Mouse (Mus musculus): ENCODE measurements at regions not wholly inside any gene's neighbourhood (a gene's known extent, or its start where the extent isn't known, plus 50 kb on each side); places are given as distances from the start of the nearest gene placed in this dataset.

GRCm38 (mm10) chr9:92661938-92662337 is 119.9 kb downstream of the Plod2 start:
- H3K4me2 ChIP-seq (ENCODE audit: low read depth, low read length), result no peak overlapping the region
- H3K9ac ChIP-seq (replicated peaks; ENCODE audit: low read length), result no peak overlapping the region
- H3K9me3 ChIP-seq (replicated peaks; ENCODE audit: control insufficient read depth, low read length), result no peaks in the 10 kb centered on the region
- H3K27me3 ChIP-seq (ENCODE audit: control insufficient read depth, insufficient read depth, low read length), result no peaks in the 10 kb centered on the region
- no peaks in the 10 kb centered on the region for H3K36me3 ChIP-seq (replicated peaks; ENCODE audit: control insufficient read depth, insufficient read depth, low read depth, low read length)
- WGBS, result 76% methylated on average over 2 of the region's 2 CpGs
- no peak overlapping the region for H3K27ac ChIP-seq (replicated peaks; ENCODE audit: low read depth, low read length)
- DNase-seq (ENCODE audit: low spot score) (no peak), ATAC-seq (replicated peaks; ENCODE audit: insufficient number of reproducible peaks, low FRiP score, low TSS enrichment, low read depth) (no peak)
- no peak overlapping the region for H3K4me3 ChIP-seq (ENCODE audit: low read depth, low read length)
- no peaks in the 10 kb centered on the region for H3K4me1 ChIP-seq (ENCODE audit: control insufficient read depth, insufficient read depth, low read length)

GRCm38 (mm10) chr9:92667361-92667881 is 125.4 kb downstream of the Plod2 start:
- Histone ChIP-seq H3K4me3 (ENCODE audit: low read depth, low read length) (no peak overlapping the region), H3K27me3 (ENCODE audit: control insufficient read depth, insufficient read depth, low read length) (no peaks in the 10 kb centered on the region), H3K4me1 (ENCODE audit: control insufficient read depth, insufficient read depth, low read length) (no peaks in the 10 kb centered on the region), H3K4me2 (ENCODE audit: low read depth, low read length) (no peak overlapping the region), H3K9ac (replicated peaks; ENCODE audit: low read length) (no peak overlapping the region), H3K27ac (replicated peaks; ENCODE audit: low read depth, low read length) (no peak overlapping the region), H3K36me3 (replicated peaks; ENCODE audit: control insufficient read depth, insufficient read depth, low read depth, low read length) (no peaks in the 10 kb centered on the region), H3K9me3 (replicated peaks; ENCODE audit: control insufficient read depth, low read length) (no peaks in the 10 kb centered on the region)
- ATAC-seq (replicated peaks; ENCODE audit: insufficient number of reproducible peaks, low FRiP score, low TSS enrichment, low read depth), result no peak
- DNase-seq (ENCODE audit: low spot score), result no peak
- 63% methylated on average over 1 of the region's 1 CpGs for WGBS

GRCm38 (mm10) chr9:92671966-92672365 is 129.9 kb downstream of the Plod2 start:
- Histone ChIP-seq H3K4me3 (ENCODE audit: low read depth, low read length) (no peak overlapping the region), H3K27me3 (ENCODE audit: control insufficient read depth, insufficient read depth, low read length) (no peaks in the 10 kb centered on the region), H3K9ac (replicated peaks; ENCODE audit: low read length) (no peak overlapping the region), H3K36me3 (replicated peaks; ENCODE audit: control insufficient read depth, insufficient read depth, low read depth, low read length) (no peaks in the 10 kb centered on the region), H3K4me2 (ENCODE audit: low read depth, low read length) (no peak overlapping the region), H3K4me1 (ENCODE audit: control insufficient read depth, insufficient read depth, low read length) (no peaks in the 10 kb centered on the region), H3K27ac (replicated peaks; ENCODE audit: low read depth, low read length) (no peak overlapping the region), H3K9me3 (replicated peaks; ENCODE audit: control insufficient read depth, low read length) (no peaks in the 10 kb centered on the region)
- no peak for DNase-seq (ENCODE audit: low spot score)
- ATAC-seq (replicated peaks; ENCODE audit: insufficient number of reproducible peaks, low FRiP score, low TSS enrichment, low read depth), result no peak
- 84% methylated on average over 3 of the region's 3 CpGs for WGBS

- Histone ChIP-seq H3K4me1 (ENCODE audit: control insufficient read depth, insufficient read depth, low read length) (no peaks in the 10 kb centered on the region), H3K4me2 (ENCODE audit: low read depth, low read length) (no peak overlapping the region), H3K27me3 (ENCODE audit: control insufficient read depth, insufficient read depth, low read length) (no peaks in the 10 kb centered on the region), H3K36me3 (replicated peaks; ENCODE audit: control insufficient read depth, insufficient read depth, low read depth, low read length) (no peaks in the 10 kb centered on the region), H3K9ac (replicated peaks; ENCODE audit: low read length) (no peak overlapping the region), H3K27ac (replicated peaks; ENCODE audit: low read depth, low read length) (no peak overlapping the region), H3K9me3 (replicated peaks; ENCODE audit: control insufficient read depth, low read length) (no peaks in the 10 kb centered on the region), H3K4me3 (ENCODE audit: low read depth, low read length) (no peak overlapping the region)
- ATAC-seq (replicated peaks; ENCODE audit: insufficient number of reproducible peaks, low FRiP score, low TSS enrichment, low read depth) (no peak), DNase-seq (ENCODE audit: low spot score) (no peak)
- WGBS, result 78% methylated on average over 6 of the region's 6 CpGs
Observed at GRCm38 (mm10) chr9:92694361-92695016, 152.5 kb downstream of the Plod2 start.

- H3K36me3 ChIP-seq (replicated peaks; ENCODE audit: control insufficient read depth, insufficient read depth, low read depth, low read length), result no peaks in the 10 kb centered on the region
- no peak for ATAC-seq (replicated peaks; ENCODE audit: insufficient number of reproducible peaks, low FRiP score, low TSS enrichment, low read depth)
- no peaks in the 10 kb centered on the region for H3K9me3 ChIP-seq (replicated peaks; ENCODE audit: control insufficient read depth, low read length)
- H3K4me3 ChIP-seq (ENCODE audit: low read depth, low read length), result no peak overlapping the region
- WGBS, result 72% methylated on average over 3 of the region's 3 CpGs
- H3K9ac ChIP-seq (replicated peaks; ENCODE audit: low read length), result no peak overlapping the region
- H3K4me2 ChIP-seq (ENCODE audit: low read depth, low read length), result no peak overlapping the region
- DNase-seq (ENCODE audit: low spot score), result no peak
- H3K27ac ChIP-seq (replicated peaks; ENCODE audit: low read depth, low read length), result no peak overlapping the region
- no peaks in the 10 kb centered on the region for H3K27me3 ChIP-seq (ENCODE audit: control insufficient read depth, insufficient read depth, low read length)
- no peaks in the 10 kb centered on the region for H3K4me1 ChIP-seq (ENCODE audit: control insufficient read depth, insufficient read depth, low read length)
Observed at GRCm38 (mm10) chr9:92697971-92698370, 155.9 kb downstream of the Plod2 start.

- H3K27me3 ChIP-seq (ENCODE audit: control insufficient read depth, insufficient read depth, low read length), result no peaks in the 10 kb centered on the region
Observed at GRCm38 (mm10) chr9:92704752-92705151, 162.7 kb downstream of the Plod2 start.

GRCm38 (mm10) chr9:92707011-92707410 is 165.0 kb downstream of the Plod2 start:
- H3K4me2 ChIP-seq (ENCODE audit: low read depth, low read length), result no peak overlapping the region
- WGBS, result 61% methylated on average over 6 of the region's 6 CpGs

More at GRCm38 (mm10) chr9:92704752-92705151, 162.7 kb downstream of the Plod2 start:
- DNase-seq (ENCODE audit: low spot score) (no peak), ATAC-seq (replicated peaks; ENCODE audit: insufficient number of reproducible peaks, low FRiP score, low TSS enrichment, low read depth) (no peak)
- H3K4me1 ChIP-seq (ENCODE audit: control insufficient read depth, insufficient read depth, low read length), result no peaks in the 10 kb centered on the region
- H3K4me3 ChIP-seq (ENCODE audit: low read depth, low read length), result no peak overlapping the region
- H3K9ac ChIP-seq (replicated peaks; ENCODE audit: low read length), result no peak overlapping the region
- H3K27ac ChIP-seq (replicated peaks; ENCODE audit: low read depth, low read length), result no peak overlapping the region
- H3K36me3 ChIP-seq (replicated peaks; ENCODE audit: control insufficient read depth, insufficient read depth, low read depth, low read length), result no peaks in the 10 kb centered on the region
- no peaks in the 10 kb centered on the region for H3K9me3 ChIP-seq (replicated peaks; ENCODE audit: control insufficient read depth, low read length)
- WGBS, result 89% methylated on average over 2 of the region's 2 CpGs
- no peak overlapping the region for H3K4me2 ChIP-seq (ENCODE audit: low read depth, low read length)

GRCm38 (mm10) chr9:92717176-92717575 is 175.2 kb downstream of the Plod2 start:
- DNase-seq (ENCODE audit: low spot score), result no peak
- no peak; the same call in 1 of the 2 replicates for ATAC-seq (replicated peaks; ENCODE audit: insufficient number of reproducible peaks, low FRiP score, low TSS enrichment, low read depth)
- 66% methylated on average over 6 of the region's 6 CpGs for WGBS
- Histone ChIP-seq H3K4me3 (ENCODE audit: low read depth, low read length) (no peak overlapping the region), H3K9me3 (replicated peaks; ENCODE audit: control insufficient read depth, low read length) (no peaks in the 10 kb centered on the region), H3K27ac (replicated peaks; ENCODE audit: low read depth, low read length) (no peak overlapping the region), H3K36me3 (replicated peaks; ENCODE audit: control insufficient read depth, insufficient read depth, low read depth, low read length) (no peaks in the 10 kb centered on the region), H3K27me3 (ENCODE audit: control insufficient read depth, insufficient read depth, low read length) (no peaks in the 10 kb centered on the region), H3K4me1 (ENCODE audit: control insufficient read depth, insufficient read depth, low read length) (no peaks in the 10 kb centered on the region), H3K4me2 (ENCODE audit: low read depth, low read length) (no peak overlapping the region), H3K9ac (replicated peaks; ENCODE audit: low read length) (no peak overlapping the region)

More at GRCm38 (mm10) chr9:92707011-92707410, 165.0 kb downstream of the Plod2 start:
- Histone ChIP-seq H3K36me3 (replicated peaks; ENCODE audit: control insufficient read depth, insufficient read depth, low read depth, low read length) (no peaks in the 10 kb centered on the region), H3K27me3 (ENCODE audit: control insufficient read depth, insufficient read depth, low read length) (no peaks in the 10 kb centered on the region), H3K9ac (replicated peaks; ENCODE audit: low read length) (no peak overlapping the region), H3K4me1 (ENCODE audit: control insufficient read depth, insufficient read depth, low read length) (no peaks in the 10 kb centered on the region), H3K9me3 (replicated peaks; ENCODE audit: control insufficient read depth, low read length) (no peaks in the 10 kb centered on the region), H3K4me3 (ENCODE audit: low read depth, low read length) (no peak overlapping the region), H3K27ac (replicated peaks; ENCODE audit: low read depth, low read length) (no peak overlapping the region)
- DNase-seq (ENCODE audit: low spot score) (no peak), ATAC-seq (replicated peaks; ENCODE audit: insufficient number of reproducible peaks, low FRiP score, low TSS enrichment, low read depth) (no peak)
